Mouse (Mus musculus) lung, postnatal 0 days (tissue): ENCODE results near the gene E4f1.

Experiments
- CTCF ChIP-seq: IDR thresholded peaks from 2 replicates; pipeline ENCODE4 v1.5.1; 2016; ENCODE audit warnings: antibody characterized with exemption, mild to moderate bottlenecking
- EP300 ChIP-seq: IDR thresholded peaks from 2 replicates; pipeline ENCODE4 v1.6.1; 2016; ENCODE audit warnings: antibody characterized with exemption, mild to moderate bottlenecking, control low read depth

DNA sequence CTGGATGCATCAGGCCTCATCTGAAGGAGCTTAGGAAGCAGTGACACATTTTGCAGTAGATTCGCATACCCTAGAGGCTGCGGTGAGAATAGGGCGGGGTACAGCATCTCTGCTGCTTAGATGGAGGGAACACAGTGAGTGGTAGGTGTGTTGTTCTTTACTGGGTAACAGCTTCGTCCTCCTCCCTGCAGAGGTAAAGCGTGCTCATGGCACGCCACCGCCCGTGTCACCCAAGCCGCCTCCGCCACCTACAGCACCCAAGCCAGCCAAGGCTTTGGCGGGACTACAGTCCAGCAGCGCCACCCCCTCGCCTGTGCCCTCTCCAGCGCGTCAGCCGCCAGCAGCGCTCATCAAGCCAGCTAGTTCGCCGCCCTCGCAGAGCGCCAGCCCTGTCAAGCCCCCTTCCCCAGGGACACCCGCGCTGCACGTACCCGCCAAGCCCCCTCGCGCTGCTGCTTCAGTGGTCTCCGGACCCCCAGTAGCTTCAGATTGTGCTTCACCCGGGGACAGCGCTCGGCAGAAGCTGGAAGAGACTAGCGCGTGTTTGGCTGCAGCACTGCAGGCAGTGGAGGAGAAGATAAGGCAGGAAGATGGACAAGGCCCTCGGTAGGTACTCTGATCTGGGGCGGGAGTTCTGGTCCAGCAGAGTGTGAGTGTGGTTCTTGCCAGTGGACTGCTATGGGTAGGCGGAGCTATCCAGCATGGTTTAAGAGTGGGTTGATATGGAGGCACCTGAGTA lies 36.4 kb upstream of the E4f1 start:
- TF ChIP-seq CTCF = no peak
- no peak for TF ChIP-seq EP300
